Mouse (Mus musculus) right cerebral cortex, adult 18-20 months (tissue): ENCODE results near the gene Tmx1.

Experiments used
- DNase-seq: peaks from one replicate; pipeline ENCODE4 v3.0.0; 2022; ENCODE audit warnings: mixed read lengths

Gene Tmx1

GRCm38 (mm10) chr12:70452726-70453645, at the start of gene Tmx1:
Gene Tmx1 (plus strand): TSS chr12:70453095.
- DNase-seq, result peak; percentile 97

DNA sequence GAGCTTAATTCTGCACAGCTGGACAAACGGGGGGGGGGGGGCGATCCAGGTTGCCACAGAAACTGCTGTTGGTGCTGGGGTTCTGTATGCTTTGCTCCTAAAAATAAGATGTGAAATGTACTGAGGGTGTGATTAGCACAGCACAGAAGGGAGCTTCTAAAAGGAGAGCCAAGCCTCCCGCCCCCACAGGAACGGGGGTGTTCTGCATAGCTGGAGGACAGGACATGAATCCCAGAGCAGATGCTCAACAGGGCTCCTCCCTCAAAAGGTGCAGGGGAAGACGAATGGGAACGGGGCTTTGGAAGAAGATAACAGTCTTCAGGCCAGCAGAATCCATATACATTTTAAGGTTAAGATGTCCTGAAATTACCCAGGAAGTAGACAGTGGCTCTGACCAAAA, 48.6 kb upstream of the Tmx1 start:
- DNase-seq, result peak; percentile 96

DNA sequence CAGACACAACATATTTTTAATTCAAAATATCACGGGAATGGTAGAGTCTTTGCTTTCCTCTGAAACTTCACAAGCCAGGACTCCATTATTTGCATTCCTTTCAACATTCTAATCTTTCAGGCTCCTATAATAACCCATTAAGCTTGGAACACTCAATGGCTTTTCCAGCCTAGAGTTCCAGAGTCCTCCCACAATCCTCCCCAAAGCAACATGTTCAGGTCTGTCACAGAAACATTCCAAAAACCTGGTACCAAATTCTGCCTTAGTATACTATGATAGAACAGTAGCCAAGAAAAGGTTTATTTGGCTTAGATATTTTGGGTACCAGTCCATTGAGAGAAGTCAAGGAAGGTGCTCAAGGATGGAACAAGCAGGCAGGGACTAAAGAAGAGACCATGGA, 44.5 kb upstream of the Tmx1 start:
- DNase-seq, result no peak

DNA sequence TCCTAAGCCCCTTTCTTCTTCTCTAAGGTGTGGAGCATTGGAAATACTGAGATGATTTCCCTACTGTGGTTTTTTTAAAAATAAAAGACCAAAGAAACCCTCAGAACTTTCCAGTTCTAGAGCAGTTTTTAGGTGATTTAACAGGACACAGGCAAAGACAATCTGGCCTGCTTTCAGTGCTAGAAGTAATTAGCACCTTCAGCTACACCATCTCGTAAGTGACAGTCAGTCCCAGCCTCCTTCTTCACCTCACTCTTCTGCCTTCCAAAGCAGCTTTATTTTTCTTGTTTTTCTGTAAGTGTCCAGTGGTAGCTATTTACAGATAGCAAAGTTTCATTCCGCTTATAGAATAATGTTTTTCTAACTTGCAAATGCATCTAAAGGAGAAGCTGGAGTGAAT, 43.3 kb upstream of the Tmx1 start:
- DNase-seq, result peak; percentile 43

DNA sequence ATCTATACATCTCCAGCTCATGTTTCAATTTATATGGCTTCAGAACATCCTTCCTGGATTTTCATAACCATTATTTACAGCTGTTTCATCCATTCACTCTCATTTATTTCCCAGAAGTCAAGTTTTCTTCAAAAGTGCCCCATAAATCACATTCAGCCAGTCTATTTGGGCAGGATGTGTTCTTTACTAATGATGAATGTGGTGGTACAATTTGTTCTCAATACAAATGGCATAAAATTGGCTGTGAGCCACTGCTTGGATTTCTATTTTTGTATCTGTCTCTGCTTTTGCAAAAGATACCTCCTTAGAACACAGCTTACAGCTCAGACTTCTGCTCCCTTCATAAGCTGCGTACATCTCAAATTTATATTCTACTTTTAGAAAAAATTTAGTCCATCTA, 32.7 kb upstream of the Tmx1 start:
- DNase-seq, result no peak

DNA sequence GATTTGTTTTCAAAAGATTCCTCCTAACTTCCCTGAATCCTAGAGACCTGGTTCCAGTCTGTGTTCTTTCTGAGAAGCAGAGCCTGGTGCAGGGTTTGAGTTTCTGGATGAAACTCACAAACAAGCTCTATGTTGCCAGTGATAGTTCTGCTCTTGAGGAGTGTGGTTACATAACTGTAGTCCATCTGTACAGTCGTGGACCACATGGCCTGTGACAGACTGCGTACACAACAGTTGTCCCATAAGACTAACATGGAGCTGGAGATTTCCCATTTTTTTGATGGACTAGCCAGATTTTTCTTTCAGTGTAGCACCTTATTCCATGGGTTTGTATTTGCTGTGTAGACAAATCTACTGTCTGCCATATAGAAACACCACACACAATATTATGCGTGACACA, 31.9 kb upstream of the Tmx1 start:
- no peak for DNase-seq

DNA sequence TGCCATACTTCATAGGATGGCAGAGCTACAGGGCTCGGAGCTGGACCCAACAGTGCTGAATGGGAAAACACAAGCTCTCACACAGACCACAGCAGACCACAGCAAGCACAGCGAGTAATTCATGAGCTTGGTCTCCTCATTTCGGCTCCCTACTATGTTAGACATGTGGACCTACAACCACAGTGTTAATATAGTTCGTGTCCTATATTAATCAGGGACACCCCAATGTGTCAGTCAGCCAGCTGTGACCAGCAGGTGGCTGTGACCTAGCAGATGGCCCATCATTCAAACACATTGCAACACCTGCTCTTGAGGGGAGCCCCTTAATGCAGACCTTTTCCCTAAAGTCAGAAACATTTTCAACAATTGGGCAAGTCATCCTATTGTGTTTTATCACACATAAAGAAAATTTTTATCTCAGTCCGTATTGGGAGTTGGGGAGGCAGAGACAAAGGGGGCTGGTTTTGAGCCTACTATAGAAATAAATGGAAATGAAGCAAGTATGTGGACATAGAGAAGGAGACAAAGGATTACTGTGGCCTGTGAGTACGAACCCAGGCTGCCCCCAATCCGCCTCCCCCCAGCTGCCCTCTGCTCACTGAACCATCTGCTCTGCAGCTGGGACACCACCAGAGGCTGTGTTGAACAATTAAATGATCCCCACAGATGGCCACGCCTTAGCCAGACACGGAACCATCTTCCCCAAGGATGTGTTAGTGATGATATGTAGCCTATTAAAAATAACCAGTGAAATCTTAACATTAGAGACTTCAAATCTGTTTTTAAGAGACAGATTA, 30.4 kb upstream of the Tmx1 start:
- DNase-seq, result no peak

DNA sequence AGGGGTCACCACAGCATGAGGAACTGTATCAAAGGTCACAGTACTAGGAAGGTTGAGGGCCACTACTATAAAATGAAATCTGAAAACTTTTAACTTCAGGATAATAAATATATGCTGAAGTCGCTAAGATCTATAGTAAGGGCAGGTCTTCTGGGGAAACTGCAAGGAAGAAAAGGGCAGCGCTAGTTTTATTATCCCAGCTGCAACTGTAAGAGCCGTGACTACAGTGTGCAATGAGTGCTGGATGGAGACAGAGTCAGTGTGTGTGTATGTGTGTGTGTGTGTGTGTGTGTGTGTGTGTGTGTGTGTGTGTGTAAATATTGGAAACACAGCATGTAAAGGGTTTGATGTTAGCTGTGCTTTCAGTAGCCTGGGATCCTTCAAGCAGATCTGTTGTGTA, 25.0 kb upstream of the Tmx1 start:
- no peak for DNase-seq

GRCm38 (mm10) chr12:70429637-70430036, 23.3 kb upstream of the Tmx1 start:
- no peak for DNase-seq

DNA sequence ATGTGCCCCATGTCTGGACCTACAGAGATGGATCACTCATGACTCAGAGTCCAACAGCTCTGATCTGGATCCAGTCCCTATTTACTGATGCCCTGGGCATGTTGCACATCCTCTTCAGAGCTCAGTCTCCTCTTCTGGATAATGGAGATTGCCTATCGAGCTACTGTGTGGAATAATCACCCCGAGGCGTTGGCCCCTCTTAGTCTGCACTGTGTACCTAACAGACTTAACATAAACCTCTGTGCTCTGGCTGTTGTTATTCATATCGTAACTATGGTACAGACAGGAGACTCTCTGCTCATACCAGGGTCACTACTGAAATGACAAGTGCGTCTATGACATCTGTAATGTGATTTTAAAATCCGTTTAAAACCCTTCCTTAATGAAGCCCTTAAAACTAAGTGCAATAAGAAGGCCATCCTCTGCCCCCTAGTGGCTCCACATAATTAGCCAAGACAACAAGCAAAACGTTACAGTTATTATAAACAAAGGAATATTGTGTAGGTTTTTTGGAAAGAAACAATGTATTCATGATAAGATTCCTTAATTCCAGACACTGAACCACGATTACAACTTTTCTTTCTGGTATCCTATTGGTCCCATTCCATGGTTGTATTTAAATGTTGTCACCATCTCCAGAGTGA, 22.5 kb upstream of the Tmx1 start:
- DNase-seq, result peak; percentile 46

DNA sequence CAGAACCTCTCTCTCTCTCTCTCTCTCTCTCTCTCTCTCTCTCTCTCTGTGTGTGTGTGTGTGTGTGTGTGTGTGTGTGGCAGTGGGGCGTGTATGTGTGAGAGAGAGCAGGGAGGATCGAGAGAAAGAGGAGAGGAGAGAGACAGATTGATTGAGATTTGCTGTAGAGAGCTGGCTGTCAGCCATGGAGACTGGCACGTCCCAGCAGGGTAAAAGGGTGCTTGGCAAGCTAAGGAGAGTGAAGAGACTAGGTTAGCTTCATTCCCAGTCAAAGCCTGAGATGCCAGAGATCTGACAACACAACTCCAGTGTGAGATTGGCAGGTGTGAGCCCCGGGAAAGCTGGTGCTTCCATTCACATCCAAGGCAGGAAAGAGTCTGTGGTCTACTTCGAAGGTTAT, 21.5 kb upstream of the Tmx1 start:
- DNase-seq, result no peak

DNA sequence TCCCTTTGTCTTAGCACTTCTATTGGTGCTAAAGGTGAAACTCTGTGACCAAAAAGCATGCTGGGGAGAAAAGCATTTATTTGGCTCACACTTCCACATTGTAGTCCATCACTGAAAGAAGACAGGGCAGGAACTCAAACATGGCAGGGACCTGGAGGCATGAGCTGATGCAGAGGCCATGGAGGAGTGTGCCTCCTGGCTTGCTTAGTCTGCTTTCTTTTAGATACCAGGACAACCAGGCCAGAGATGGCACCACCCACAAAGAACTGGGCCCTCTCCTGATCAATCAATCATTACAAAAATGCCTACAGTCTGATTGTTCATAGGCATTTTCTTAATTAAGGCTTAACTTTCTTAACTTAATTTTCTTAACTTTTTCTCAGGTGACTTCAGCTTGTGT, 2.9 kb upstream of the Tmx1 start:
- DNase-seq, result no peak

DNA sequence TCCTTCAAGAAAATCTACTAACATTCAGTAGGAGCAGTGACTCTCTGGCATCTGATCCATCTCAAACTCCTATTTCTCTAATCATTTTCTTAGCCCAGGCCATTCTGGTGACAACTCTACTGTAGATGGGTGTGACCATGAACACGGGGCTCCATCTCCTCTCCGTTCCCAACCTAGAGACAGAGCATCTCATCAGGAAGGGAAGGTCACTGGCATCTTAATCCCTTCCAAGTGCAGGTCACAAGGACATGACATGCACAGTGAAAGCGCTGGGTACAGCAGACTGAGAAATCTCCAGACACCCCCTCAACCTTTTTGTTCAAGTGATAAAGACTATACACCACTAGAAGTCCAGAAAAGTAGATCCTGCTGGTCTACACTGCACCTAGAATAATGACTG, 1.4 kb upstream of the Tmx1 start:
- DNase-seq, result no peak

GRCm38 (mm10) chr12:70452143-70452542, 752 bp upstream of the Tmx1 start:
- DNase-seq, result no peak

DNA sequence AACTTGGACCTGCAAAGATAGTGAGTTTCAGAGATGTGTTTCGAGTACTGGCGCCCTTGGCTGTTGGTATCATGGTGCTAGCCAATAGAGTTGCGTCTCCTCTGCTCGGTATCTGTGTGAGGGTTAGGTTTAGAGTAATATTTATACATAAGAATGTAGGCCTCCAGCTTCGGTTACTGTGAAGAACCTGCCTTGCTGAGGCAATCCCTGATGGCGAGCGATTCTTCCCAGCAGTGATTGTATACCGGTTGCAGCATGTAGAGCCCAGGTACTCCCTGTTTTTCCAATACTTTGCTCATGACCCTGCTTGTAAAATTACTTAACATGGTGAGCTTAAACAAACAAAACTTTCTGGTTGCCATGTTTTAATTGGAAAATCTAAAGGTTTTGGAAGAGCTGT, 2.3 kb downstream of the Tmx1 start:
- no peak for DNase-seq

DNA sequence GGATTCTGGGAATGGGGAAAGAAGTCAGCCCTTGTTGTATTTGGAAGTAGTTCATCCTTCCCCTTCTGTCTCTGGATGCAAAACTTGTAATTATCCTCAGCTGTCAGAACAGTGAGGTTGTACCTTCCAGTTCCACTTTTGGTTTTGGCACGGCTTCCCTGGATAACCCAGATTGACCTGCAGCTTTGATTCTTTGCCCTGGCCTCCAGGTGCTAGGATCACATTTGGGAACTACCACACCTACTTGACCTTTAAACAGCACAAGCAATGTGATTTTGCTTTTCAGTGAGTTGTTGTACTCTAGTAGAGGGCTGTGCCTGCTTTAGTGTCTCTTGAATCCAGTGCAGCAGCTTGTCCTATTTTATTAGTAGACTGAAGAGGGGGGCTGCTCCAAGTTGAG, 6.7 kb downstream of the Tmx1 start:
- DNase-seq, result no peak

DNA sequence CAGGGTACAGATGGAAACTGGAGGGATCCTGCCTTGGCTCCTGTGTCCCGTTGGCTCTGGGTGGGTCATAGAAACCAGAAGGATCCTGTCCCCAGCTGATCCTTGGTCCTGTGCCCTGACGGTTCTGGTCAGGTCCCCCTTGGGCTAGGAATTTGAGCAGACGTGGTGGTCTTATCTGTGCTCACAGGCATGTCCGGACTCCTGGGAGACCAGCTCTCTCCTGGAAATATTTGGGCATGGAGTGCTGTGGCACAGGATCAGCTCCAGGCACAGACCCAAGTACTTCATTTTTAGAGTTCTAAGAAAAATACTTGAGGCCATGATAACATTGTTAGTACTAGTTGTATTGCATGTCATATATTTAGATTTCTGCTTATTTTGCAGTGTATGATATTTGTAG, 11.1 kb downstream of the Tmx1 start:
- DNase-seq, result no peak

DNA sequence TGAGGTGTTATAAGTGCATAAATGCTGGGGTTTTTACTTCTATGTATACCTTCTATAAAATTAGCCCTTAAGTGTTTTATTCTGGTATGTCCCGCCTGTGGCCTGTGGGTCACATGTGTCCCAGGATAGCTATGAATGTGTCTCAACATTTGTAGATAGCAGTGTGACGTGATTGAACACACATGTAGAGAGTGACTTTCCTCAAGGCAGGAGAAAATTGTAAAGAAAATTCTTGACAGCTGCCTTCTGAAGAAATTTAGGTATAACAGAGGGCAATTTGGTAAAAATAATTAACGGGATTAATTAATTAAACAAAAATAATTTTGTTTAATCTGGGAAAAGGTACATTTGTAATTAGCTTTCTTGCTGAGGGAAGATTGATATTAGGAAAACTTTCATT, 22.4 kb downstream of the Tmx1 start:
- no peak for DNase-seq

DNA sequence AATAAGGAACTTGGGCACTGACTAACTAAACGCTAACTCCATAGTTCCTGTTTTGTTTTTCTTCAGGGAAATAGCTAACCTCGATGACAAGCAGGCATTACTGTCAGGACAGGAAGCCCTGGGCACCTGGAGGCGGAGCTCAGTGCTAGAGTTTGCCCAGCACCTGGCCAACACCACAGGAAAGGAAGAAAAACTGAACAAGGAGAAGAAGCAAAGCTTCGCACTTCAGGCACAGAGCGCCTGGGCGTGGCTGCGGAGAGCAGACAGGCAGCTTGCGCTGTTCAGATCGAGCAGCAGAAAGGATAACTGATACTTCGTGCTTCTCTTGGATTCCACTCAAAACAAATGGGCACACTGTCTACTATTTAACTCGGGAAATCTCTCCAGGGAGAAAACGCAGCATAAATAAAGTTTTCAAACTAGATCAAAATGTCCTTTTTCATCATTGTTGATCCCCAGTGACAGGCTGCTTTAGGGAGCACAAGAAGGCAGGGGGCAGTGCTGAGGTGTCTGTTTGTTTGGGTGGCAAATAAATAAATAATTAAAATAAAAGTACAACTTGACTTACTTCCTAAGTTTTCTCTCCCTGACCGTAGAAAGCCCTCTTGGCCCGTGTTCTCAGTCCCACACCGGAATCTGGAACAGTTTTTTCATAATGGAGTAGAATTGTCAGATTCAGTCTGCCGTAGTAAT, 24.1 kb downstream of the Tmx1 start:
- DNase-seq, result no peak

DNA sequence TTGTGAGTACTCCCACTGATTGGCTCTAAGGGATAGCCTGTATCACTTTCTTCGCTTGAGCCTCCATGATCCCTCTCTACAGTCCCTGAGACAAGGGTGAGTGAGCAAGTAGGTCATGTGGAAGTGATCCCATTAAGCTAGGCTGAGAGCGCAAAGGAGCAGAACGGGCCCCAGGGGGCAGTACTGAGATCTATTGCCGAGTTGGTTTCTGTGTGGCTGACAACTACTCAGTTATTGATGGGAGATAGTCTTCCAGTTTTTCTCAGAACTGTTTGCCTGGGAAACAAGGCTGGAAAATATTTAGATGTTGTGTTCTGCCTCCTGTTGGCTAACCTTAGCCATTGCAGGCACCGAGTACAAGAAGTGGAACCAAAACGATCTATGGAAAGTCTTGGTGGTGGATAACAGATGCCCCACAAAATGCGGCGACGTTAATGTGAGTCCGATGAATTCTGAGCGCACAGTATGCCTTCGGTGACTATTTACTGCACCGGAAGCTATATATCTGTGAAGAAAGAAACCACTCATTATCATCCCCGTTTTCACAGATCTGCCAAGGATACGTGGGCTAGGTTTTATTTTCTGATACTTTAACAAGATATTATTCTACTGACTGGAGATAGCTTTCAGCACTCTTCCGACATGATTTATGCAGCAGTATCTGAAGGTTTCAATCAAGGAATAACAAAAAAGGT, 24.8 kb downstream of the Tmx1 start:
- peak; percentile 63 for DNase-seq

- DNase-seq, result no peak
These were observed 33.1 kb downstream of the Tmx1 start for GRCm38 (mm10) chr12:70485956-70486355.

DNA sequence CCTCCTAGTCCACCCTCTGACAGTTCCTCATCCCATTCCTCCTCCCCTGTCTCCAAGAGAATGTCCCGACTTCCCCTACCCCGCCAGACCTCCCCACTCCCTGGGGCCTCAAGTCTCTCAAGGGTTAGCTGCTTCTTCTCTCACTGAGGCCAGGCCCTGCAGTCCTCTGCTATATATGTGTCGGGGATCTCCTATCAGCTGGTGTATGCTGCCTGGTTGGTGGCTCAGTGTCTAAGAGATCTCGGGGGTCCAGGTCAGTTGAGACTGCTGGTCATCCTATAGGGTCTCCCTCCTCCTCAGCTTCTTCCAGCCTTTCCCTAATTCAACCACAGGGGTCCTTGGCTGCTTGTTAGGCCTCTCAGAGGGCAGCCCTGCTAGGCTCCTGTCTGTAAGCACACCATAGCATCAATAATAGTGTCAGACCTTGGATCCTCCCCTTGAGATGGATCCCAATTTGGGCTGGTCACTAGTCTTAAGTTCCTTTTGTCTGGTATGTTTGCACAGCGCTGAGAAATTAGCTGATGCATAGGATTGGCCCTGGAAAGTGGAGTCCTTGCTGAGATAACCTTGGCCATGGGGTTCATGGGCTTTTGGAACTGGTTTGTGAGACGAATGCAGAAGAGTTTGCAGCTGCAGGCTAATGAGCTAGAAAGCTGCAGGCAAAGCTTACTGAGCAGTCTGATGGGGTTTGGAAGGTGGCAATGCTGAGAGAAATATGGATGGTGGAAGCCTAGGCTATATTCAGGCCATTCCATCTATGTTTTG, 34.0 kb downstream of the Tmx1 start:
- DNase-seq, result no peak
